Mouse (Mus musculus) neutrophil, adult 65 days (primary cell): ENCODE results near the gene Btbd35f15. TPM values are rescaled to one million over a fixed set of nuclear protein-coding genes. Genes with fewer than 3 reads are reported as not detected.

Source experiments
- total RNA-seq: library from RNA; stranded (reverse); gene quantifications from 2 replicates; pipeline ENCODE4 v1.2.4, GENCODE M21; 2023

The Btbd35f15 gene
- total RNA-seq = not detected in 2 replicates

DNA sequence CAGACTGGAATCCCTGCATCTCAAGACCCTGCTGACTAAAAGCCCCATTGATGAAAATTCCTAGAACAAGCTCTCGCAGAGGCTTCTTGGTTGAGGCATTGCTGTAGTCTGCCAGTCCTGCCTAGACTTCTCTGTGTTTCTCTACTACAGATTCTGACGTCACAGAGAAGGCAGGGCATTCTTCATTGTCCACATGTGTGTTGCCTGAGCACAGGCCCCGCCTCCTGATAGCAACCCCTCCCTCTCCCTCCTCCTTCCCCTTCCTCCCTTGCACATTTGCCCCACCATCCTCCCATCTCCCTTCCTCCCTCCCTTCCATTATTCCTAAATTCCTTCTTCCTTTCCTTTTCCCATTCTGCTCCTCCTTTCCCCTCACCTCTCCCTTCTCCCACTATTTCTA, at the start of gene Btbd35f15:
Gene Btbd35f15, minus strand, starts transcription at position 101 of the 400 bp plus-strand sequence.

Other genes starting within 250 kb of the Btbd35f15 start
- not detected in 2 replicates for gene Btbd35f13, start 79.9 kb upstream of the Btbd35f15 start, total RNA-seq
- not detected in 2 replicates for gene Btbd35f14, start 125.0 kb upstream of the Btbd35f15 start, total RNA-seq